Mouse (Mus musculus) thymus, postnatal 10 days (tissue): ENCODE data around the gene Slc35f1.

Source experiments
- DNase-seq, 2 experiments: peaks; one replicate each; pipeline ENCODE4 v3.0.0; 2021; ENCODE audit warnings: low spot score in 2 of 2

Slc35f1 gene

GRCm38 (mm10) chr10:52926330-52926729, 236.0 kb downstream of the Slc35f1 start:
- no peak for DNase-seq

GRCm38 (mm10) chr10:52932159-52932558, 241.8 kb downstream of the Slc35f1 start:
- DNase-seq, result no peak

- DNase-seq, result no peak
Observed at GRCm38 (mm10) chr10:52934615-52935014, 244.3 kb downstream of the Slc35f1 start.

- DNase-seq, result no peak
Observed at GRCm38 (mm10) chr10:52940111-52940830, 249.9 kb downstream of the Slc35f1 start.

GRCm38 (mm10) chr10:52940831-52941216, 250.5 kb downstream of the Slc35f1 start:
- DNase-seq, result no peak

GRCm38 (mm10) chr10:52952581-52952980, 262.2 kb downstream of the Slc35f1 start:
- DNase-seq, result no peak

- DNase-seq, result no peak
Observed at GRCm38 (mm10) chr10:52956728-52957127, 266.4 kb downstream of the Slc35f1 start.

- DNase-seq, result no peak
Observed at GRCm38 (mm10) chr10:52979251-52979650, 288.9 kb downstream of the Slc35f1 start.

- no peak for DNase-seq
Observed at GRCm38 (mm10) chr10:52982836-52983235, 292.5 kb downstream of the Slc35f1 start.

GRCm38 (mm10) chr10:52992246-52992645, 301.9 kb downstream of the Slc35f1 start:
- no peak for DNase-seq

GRCm38 (mm10) chr10:52996886-52997285, 306.6 kb downstream of the Slc35f1 start:
- no peak for DNase-seq

GRCm38 (mm10) chr10:53001136-53001535, 310.8 kb downstream of the Slc35f1 start:
- DNase-seq, result no peak

- no peak for DNase-seq
Observed at GRCm38 (mm10) chr10:53006229-53007190, 316.2 kb downstream of the Slc35f1 start.

GRCm38 (mm10) chr10:53013878-53014277, 323.5 kb downstream of the Slc35f1 start:
- no peak for DNase-seq

GRCm38 (mm10) chr10:53028454-53028853, 338.1 kb downstream of the Slc35f1 start:
- DNase-seq, result no peak

GRCm38 (mm10) chr10:53035202-53035601, 344.9 kb downstream of the Slc35f1 start:
- no peak for DNase-seq

- no peak for DNase-seq
Observed at GRCm38 (mm10) chr10:53045931-53046330, 355.6 kb downstream of the Slc35f1 start.

GRCm38 (mm10) chr10:53052521-53052920, 362.2 kb downstream of the Slc35f1 start:
- no peak for DNase-seq

GRCm38 (mm10) chr10:53060745-53061144, 370.4 kb downstream of the Slc35f1 start:
- no peak for DNase-seq

- DNase-seq, result no peak
Observed at GRCm38 (mm10) chr10:53062741-53063140, 372.4 kb downstream of the Slc35f1 start.

GRCm38 (mm10) chr10:53087811-53088210, 397.5 kb downstream of the Slc35f1 start:
- no peak for DNase-seq

- DNase-seq, result no peak
Observed at GRCm38 (mm10) chr10:53091525-53091924, 401.2 kb downstream of the Slc35f1 start.

GRCm38 (mm10) chr10:53096446-53096845, 406.1 kb downstream of the Slc35f1 start:
- no peak for DNase-seq
